Comparison of ENCODE assay signal across 9 mouse cellular contexts in the genomic region with DNA sequence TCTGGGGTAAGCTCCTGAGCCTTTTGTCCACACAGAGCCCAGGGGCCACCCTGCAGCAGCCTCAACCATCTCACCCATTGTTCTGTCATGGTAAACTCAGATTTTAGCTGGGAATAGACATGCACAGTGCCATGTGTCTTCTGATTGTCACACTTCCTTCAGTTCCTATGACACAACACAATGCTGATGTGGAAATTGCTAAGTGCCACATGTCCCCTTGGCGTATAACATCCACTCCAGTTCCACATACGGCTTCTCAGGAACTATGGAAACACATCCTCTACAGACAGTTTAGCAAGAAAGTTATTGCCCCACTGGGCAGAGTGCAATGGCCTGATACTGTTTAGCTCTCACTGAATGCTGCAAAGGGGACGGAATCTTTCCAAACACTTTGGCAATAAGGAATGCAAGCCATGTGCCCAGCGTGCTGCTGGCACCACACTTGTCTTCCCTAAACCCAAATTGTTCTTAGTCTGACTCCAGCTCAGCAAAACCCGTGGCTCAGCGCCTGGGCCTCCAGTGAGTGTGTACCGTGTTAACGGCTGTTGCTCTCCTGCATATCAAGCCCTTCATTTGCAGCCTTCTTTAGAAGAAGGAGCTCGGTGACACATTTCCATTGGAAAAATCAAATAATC.
DNase-seq lines count a peak whose midpoint lies in the region; ATAC-seq and TF ChIP-seq lines count a peak whose summit lies in the region.
"Had no signal": no experiment of that assay in that cellular context is flagged by ENCODE, and none has a peak within 500 bp of the region (broad histone marks: within the 10 kb centered on the region; RNA-seq: fewer than 3 reads in every experiment).

No protein-coding gene starts in this region.

- ATAC-seq in forebrain, embryonic 16.5 days, result peak; percentile 77
- no peak for ATAC-seq in forebrain, embryonic 13.5 days
- no peak for ATAC-seq in intestine, embryonic 16.5 days
- ATAC-seq in midbrain, postnatal 0 days (ENCODE audit: low FRiP score), result no peak

- H3K27ac ChIP-seq in forebrain, embryonic 16.5 days (ENCODE audit: low read length), result no peak overlapping the region
- H3K27ac ChIP-seq in forebrain, embryonic 13.5 days, result no peak overlapping the region
- H3K27ac ChIP-seq in intestine, embryonic 16.5 days (ENCODE audit: low read length), result peak overlapping the region; percentile 53
- H3K27ac ChIP-seq in midbrain, postnatal 0 days (ENCODE audit: low read depth, low read length), result peak overlapping the region; percentile 55; the same call in 1 of the 2 replicates

- peak; percentile 28 for DNase-seq in right cerebral cortex, adult 18-20 months
- no peak for DNase-seq in right cerebral cortex, postnatal 25 days
- DNase-seq in midbrain, postnatal 0 days (ENCODE audit: low spot score), result peak; percentile 80
- no peak for DNase-seq in kidney, postnatal 25 days
- no peak for DNase-seq in thymus, postnatal 36 days

- no peak for TF ChIP-seq CTCF in midbrain, postnatal 0 days (IDR thresholded peaks at IDR 0.05)

- H3K4me3 ChIP-seq in forebrain, embryonic 16.5 days (replicated peaks; ENCODE audit: low read length), result no peak overlapping the region
- no peak overlapping the region for H3K4me3 ChIP-seq in forebrain, embryonic 13.5 days
- H3K4me3 ChIP-seq in intestine, embryonic 16.5 days (ENCODE audit: low read length), result no peak overlapping the region
- H3K4me3 ChIP-seq in midbrain, postnatal 0 days (ENCODE audit: low read depth, low read length), result no peak overlapping the region

- no peaks in the 10 kb centered on the region for H3K36me3 ChIP-seq in forebrain, embryonic 16.5 days (ENCODE audit: control insufficient read depth, insufficient read depth)
- no peaks in the 10 kb centered on the region for H3K36me3 ChIP-seq in forebrain, embryonic 13.5 days (ENCODE audit: poor library complexity, severe bottlenecking)
- H3K36me3 ChIP-seq in intestine, embryonic 16.5 days (ENCODE audit: control insufficient read depth, insufficient read depth, low read length), result no peaks in the 10 kb centered on the region
- H3K36me3 ChIP-seq in midbrain, postnatal 0 days (ENCODE audit: insufficient read depth, low read length), result no peaks in the 10 kb centered on the region

- no peak overlapping the region for H3K4me2 ChIP-seq in forebrain, embryonic 16.5 days (ENCODE audit: low read length)
- no peak overlapping the region for H3K4me2 ChIP-seq in forebrain, embryonic 13.5 days
- no peak overlapping the region for H3K4me2 ChIP-seq in intestine, embryonic 16.5 days (ENCODE audit: low read depth, low read length)
- H3K4me2 ChIP-seq in midbrain, postnatal 0 days (ENCODE audit: low read depth, low read length, poor library complexity, severe bottlenecking), result no peak overlapping the region

- peaks cover 46% of the 10 kb centered on the region for H3K27me3 ChIP-seq in forebrain, embryonic 16.5 days (replicated peaks; ENCODE audit: control insufficient read depth, insufficient read depth, low read length)
- H3K27me3 ChIP-seq in forebrain, embryonic 13.5 days, result peaks cover 84% of the 10 kb centered on the region
- no peaks in the 10 kb centered on the region for H3K27me3 ChIP-seq in intestine, embryonic 16.5 days (replicated peaks; ENCODE audit: control insufficient read depth, insufficient read depth, low read length)
- no peaks in the 10 kb centered on the region for H3K27me3 ChIP-seq in midbrain, postnatal 0 days (ENCODE audit: insufficient read depth, low read length)
- H3K27me3 ChIP-seq: CH12.LX had no signal

- H3K9me3 ChIP-seq in forebrain, embryonic 16.5 days (ENCODE audit: control insufficient read depth, low read length), result no peaks in the 10 kb centered on the region
- H3K9me3 ChIP-seq in forebrain, embryonic 13.5 days (replicated peaks), result no peaks in the 10 kb centered on the region
- H3K9me3 ChIP-seq in intestine, embryonic 16.5 days (ENCODE audit: control insufficient read depth, low read length), result no peaks in the 10 kb centered on the region
- H3K9me3 ChIP-seq in midbrain, postnatal 0 days (ENCODE audit: low read length), result no peaks in the 10 kb centered on the region

- H3K9ac ChIP-seq in forebrain, embryonic 16.5 days (replicated peaks; ENCODE audit: low read depth, low read length), result no peak overlapping the region
- no peak overlapping the region for H3K9ac ChIP-seq in forebrain, embryonic 13.5 days
- H3K9ac ChIP-seq in intestine, embryonic 16.5 days (ENCODE audit: low read depth, low read length), result no peak overlapping the region
- no peak overlapping the region for H3K9ac ChIP-seq in midbrain, postnatal 0 days (replicated peaks; ENCODE audit: low read length, poor library complexity, severe bottlenecking)

- 31% methylated on average over 9 of the region's 9 CpGs for WGBS in forebrain, embryonic 16.5 days
- WGBS in forebrain, embryonic 13.5 days, result 64% methylated on average over 9 of the region's 9 CpGs
- WGBS in intestine, embryonic 16.5 days, result 71% methylated on average over 9 of the region's 9 CpGs
- WGBS in midbrain, postnatal 0 days, result 50% methylated on average over 9 of the region's 9 CpGs

- H3K4me1 ChIP-seq in forebrain, embryonic 16.5 days (replicated peaks; ENCODE audit: control insufficient read depth, insufficient read depth, low read length), result peaks cover 25% of the 10 kb centered on the region
- H3K4me1 ChIP-seq in forebrain, embryonic 13.5 days, result peaks cover 46% of the 10 kb centered on the region
- H3K4me1 ChIP-seq in intestine, embryonic 16.5 days (ENCODE audit: control insufficient read depth, insufficient read depth, low read length), result peaks cover 7% of the 10 kb centered on the region
- H3K4me1 ChIP-seq in midbrain, postnatal 0 days (ENCODE audit: insufficient read depth, low read length), result peaks cover 12% of the 10 kb centered on the region; the same call in 1 of the 2 replicates

Comparison
In these comparisons a context has a peak if more than half of its experiments do, and no peak if none do; other contexts are left out.
1. DNase-seq: peak in right cerebral cortex, adult 18-20 months (single experiment) and midbrain, postnatal 0 days (single experiment); none in right cerebral cortex, postnatal 25 days (single experiment), kidney, postnatal 25 days (0 of 2) and thymus, postnatal 36 days (0 of 2).
2. H3K27ac ChIP-seq: peak in intestine, embryonic 16.5 days (single experiment) and midbrain, postnatal 0 days (single experiment); none in forebrain, embryonic 16.5 days (single experiment) and forebrain, embryonic 13.5 days (single experiment).